Mouse (Mus musculus): ENCODE measurements at regions not wholly inside any gene's neighbourhood (a gene's known extent, or its start where the extent isn't known, plus 50 kb on each side); places are given as distances from the start of the nearest gene placed in this dataset.

DNA sequence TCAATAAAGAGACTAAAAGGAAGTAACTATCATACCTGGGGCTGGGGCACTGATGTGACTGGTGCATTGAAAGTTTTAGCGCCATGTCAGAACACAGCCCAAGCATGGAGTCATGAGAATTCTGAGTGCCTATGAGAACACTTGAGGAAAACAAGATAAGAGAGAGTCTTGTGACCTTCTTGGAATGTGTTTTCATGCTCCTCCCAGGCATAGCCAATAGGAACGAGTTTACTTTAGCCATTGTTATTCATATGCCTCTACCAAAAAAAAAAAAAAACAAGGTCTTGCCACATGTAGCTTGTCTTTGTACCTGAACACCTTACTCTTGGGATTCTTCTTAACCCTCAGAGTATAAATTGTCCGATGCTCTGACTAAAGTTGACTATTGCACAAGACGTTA, 214.6 kb upstream of the Atp2b1 start:
- in situ Hi-C loops (cut with MboI; ENCODE audit: low sequenced_read_pairs) = no loop called here

DNA sequence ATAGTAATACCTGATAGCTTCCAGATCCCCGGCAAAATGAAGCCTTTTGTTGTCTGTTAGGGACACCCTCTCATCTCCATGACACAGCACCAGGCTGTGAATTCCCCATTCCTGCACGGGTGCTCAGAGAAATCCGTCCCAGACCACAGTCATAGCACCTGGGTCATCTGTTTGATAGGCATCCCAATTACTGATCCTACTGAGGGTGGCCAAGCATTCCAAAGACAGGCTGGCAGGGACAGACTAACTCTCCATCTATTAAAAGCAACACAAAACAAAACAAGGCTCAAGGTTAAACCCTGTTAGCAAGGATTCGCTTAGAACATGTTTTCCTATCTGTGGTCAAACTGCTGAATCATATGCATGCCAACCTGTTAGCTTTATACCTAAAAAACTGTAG, 213.8 kb upstream of the Atp2b1 start:
- in situ Hi-C loops (cut with MboI; ENCODE audit: low sequenced_read_pairs) = no loop called here

DNA sequence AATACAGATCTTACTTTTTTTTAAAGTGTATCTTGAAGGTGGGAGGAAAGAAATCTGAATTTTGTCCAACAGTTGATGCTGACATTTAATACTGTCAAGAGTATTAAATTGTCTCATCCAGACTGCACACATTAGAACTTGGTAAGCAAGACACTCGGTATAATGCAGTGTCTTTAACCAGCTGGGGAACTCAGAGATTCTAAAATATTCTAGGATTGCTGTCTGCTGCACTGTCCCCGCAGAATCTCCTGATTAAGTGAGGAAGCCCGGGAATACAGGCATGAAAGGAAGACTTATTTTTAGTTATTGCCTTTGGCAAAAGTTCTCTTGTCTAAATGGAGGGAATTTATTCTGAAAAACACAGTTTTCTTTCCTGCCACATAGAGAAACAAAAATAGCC, 212.9 kb upstream of the Atp2b1 start:
- in situ Hi-C loops (cut with MboI; ENCODE audit: low sequenced_read_pairs) = no loop called here

DNA sequence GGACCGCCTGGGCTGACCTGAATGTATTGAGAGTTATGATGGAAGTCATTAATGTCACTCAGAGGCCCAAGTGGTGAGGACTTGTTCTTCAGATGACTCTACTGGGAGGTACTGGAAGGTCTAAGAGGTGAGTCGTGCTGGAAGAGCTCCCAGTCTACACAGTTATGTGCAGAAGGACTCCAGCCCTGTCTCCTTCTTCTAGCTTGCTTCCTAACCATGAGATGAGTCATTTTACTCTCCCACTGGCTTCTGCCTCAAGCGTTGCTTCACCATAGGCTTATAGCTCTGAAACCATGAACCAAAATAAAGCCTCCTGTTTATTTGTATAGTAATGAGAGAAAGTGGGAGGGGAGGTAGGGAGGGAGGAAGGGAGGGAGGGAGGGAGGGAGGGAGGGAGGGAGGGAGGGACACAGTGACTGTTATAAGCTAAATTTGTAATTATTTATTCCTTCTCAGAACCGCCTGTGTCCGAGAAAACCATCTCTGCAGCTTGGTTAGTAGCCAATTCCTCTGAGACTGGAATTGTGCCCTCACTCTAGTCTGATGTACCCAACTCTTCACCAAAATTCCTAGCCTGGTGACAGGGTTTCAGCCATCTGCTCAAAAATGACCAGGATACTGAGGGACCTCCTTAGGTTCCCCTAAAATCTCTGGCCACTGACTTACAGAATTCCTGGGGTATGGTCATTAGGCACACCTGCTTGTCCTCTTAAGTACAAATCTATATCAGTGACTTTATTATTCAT, 211.6 kb upstream of the Atp2b1 start:
- in situ Hi-C loops (cut with MboI; ENCODE audit: low sequenced_read_pairs) = no loop called here

DNA sequence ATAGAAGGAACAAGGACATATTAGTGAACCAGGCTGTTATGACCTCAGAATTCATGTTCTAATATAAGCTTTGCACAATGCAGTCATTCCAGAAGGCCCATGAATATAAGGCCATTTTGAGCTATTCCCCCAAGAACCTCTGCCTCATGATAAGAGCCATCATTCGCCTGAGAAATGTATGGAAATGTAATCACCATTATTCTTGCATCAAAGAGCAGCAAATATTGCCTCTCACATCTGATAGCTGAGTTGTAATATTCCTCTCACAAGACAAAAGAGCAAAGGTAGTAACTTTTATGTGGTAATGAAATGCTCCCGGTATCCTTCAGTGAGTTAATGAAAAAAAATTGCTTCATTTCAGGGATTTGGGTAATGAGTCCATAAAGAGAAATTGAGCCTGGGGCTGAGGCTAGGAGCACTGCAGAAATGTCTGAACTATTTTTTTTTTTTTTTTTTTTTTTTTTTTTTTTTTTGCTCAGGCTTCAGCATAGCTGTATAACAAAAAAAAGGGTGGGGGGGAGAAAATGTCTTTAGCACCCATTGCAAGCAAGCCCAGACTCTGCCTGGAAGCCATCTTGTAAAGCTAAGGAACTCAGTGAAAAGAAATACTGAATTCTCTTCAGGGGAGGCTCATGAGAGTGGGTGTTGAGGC, 210.4 kb upstream of the Atp2b1 start:
- in situ Hi-C loops (cut with MboI; ENCODE audit: low sequenced_read_pairs) = no loop called here

DNA sequence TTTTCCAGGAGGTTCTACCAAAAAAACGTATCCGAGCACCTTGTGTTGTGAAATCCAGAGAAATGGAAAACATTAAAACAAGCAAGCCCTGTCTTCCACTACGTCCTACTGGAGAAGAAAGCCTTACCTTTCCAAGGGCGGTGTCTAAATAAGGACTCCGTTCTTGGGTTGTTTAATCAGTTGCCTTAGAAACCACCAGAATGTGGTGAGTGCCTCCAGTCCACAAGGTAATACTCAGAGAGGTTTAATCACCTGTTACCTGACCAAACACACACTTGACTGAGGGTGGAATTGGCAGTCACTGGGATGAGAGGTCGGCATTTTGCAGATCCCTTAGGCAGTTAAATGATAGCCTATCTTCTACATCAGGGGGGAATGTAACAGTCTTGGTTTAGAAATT, 209.6 kb upstream of the Atp2b1 start:
- in situ Hi-C loops (cut with MboI; ENCODE audit: low sequenced_read_pairs) = no loop called here

DNA sequence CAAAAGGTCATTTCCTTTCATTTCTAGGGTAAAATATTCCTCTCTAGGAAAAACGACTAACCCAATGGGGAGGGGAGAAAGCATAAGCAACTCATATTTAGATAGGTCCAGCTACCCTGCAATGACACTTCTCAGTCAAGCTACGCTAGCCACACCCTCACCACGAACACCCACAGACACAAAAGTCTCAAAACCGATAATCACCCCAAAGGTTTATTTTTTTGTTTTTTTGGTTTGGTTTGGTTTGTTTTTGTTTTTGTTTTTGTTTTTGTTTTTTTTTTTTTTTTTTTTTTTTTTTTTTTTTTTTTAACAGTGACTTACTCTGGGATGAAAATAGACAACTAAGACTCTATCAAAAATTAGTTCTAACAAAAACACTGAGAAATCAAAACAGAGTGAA, 196.3 kb upstream of the Atp2b1 start:
- in situ Hi-C loops (cut with MboI; ENCODE audit: low sequenced_read_pairs) = no loop called here

DNA sequence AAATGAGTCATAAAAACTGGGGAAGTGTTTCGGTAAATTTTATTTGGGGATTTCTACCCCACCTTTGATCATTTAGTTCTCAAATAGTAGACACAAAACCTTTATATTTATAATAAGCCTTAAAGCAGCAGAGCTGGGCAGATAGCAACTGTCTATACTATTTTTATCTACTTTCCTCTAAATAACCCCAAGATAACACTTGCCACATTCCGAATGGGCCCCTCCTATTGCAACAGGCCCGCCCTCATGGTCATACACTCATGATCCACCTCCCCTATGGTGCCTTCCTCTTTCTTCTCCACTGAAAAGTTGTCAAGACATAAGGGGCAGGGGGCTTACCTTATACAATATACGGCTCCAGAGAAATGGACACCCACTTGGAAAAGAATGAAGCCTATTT, 195.5 kb upstream of the Atp2b1 start:
- in situ Hi-C loops (cut with MboI; ENCODE audit: low sequenced_read_pairs) = no loop called here

DNA sequence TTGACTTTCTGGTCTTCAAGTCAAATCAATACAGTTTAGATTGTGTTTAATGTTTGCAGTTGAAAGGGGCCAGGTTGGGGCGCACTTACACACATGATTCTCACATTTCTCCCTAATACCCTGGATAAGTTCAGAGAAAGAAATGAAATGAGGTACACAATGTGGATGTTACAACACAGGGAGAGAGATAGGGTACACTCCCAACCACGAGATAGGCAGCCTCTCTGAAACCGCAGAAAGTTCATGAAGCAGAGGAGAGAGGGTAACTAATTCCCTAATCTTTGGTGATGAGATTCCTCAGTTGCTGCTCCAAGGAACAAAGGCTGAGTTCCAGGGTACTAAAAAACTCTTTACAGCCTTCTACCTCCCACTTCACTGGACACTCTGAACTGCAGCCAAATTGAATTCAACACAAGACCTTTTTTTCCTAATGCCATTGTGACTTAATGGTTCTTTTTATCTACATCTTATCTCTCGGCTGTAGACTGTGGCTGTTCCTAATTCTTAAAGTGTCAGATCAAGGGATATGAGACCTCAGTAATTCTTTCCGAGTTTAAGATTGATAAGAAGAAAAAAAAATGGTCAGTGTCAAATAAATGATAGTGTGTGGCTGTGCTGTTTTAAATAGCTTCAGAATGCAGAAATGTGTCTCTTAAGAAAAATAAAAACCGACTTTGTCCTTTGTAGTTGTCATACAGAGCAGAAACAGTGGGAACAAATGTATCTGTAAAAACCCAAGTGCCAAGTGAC, 193.8 kb upstream of the Atp2b1 start:
- in situ Hi-C loops (cut with MboI; ENCODE audit: low sequenced_read_pairs) = no loop called here

DNA sequence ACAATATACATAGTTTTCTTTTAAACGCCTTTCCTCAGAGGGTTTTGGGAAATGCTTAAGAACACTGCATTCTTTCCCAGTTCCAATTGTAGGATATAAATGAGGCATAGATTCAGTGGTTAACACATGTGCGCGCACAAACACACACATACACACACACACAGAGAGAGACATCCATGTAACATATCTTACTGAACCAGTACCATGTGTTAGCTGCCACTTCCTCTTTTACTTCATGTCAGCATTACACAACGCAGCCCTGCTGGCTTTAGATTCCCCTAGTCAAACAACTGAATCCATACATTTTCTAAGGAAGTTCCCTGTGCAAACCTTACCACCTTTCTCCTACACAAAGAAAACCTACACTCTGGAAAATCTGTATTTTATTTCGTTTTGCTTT, 189.1 kb upstream of the Atp2b1 start:
- in situ Hi-C loops (cut with MboI; ENCODE audit: low sequenced_read_pairs) = no loop called here

DNA sequence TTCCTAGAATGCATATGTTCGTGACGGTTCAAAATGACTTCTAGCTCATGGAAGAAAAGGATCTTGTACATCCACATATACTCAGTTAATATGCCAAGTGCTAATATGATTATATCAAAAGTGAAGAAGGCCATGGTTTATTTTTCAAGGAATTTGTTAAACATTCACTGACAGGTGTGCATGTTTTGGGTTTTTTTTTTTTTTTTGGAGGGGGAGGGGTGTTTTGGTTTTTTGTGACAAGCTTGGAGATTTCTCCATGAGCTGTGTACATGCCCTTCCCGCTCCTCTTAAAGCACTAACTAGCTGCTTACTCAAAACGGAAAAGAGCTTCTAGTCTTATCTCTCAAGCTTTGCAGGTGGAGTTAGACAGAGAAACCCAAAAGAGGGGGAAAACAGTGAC, 187.1 kb upstream of the Atp2b1 start:
- in situ Hi-C loops (cut with MboI; ENCODE audit: low sequenced_read_pairs) = no loop called here

DNA sequence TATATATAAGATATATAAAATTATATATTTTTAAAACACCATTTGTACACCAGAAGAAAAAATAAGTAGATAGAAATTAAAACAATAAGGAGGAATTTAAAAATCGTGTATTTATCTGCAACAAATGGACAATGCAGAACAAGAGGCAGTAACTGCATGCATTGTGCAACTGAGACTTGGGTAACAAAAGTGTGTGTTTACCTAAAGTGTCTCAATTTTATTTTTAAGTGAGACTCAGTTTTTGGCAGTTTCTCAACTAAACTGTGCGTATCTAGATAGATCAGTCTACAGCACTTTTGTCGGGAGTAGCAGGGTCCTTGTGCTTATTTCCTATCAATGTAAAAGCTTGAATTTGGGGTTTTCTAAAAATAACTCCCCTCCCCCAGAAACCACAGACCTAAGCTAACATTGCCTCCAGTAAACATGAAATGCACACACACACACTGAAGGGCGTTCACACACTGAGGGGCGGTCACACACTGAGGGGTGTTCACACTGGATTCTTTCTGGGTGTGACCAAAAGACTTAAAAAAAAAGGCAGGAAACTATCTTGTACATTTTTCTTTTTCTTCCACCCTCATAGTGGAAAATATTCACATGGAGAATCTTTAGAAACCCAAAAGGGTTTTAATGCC, 185.7 kb upstream of the Atp2b1 start:
- in situ Hi-C loops (cut with MboI; ENCODE audit: low sequenced_read_pairs) = no loop called here

DNA sequence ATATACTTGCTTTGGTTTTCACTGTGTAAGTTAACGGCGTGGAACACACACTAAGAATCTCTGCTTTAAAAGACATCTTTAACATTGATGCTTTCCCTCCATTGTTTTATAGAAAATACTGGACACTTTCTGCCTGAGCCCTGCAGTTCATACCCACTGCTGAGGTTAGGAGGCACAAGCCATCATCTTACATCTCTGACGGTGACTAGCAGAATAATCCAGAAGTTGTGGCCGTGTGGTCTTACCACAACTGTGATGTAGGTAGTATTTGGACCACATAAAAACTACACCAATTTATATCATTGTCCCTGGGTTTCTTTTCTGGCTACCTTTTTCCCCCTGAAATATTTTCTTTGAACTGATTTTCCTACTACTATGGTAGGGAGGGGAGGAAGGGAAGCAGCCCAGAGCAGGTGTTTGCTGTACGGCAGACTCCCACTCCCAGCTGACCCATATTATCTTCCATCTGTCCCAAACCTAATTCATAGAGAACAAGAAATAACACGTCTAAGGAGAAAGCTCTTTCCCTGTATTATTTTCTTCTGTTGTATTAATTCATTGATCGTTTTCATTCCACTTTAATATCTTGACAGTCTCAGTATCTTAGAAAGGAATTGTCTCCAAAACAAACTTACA, 180.1 kb upstream of the Atp2b1 start:
- in situ Hi-C loops (cut with MboI; ENCODE audit: low sequenced_read_pairs) = no loop called here

DNA sequence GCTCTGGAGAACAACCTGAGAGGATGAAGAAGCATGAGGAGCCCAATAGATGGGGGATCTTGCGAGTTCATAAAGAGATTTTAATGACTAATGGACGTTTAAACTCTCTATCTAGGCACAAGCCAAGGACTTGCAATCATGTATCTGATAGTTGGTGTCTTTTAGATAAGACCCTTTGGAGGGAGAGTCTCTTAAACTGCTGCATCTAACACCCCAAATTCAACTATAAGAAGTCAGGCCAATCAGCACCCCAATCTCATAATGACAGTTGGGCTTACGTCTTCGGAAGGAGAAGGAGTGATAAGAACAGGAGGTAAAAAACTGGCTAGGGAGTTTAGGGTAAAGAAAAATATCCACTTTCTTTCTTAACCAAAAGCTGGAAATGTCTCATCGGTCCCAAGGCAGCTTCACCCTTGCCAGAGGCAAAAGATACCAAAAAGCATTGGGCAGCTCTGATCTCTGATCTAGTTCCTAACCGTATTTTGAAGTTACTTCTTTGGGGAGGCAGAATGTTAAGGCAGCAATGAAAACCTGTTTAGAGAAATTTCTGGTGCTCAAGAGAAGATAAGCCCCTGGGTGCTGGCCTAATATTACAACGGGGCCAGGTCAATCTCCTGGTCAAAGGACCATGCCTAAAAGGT, 173.6 kb upstream of the Atp2b1 start:
- in situ Hi-C loops (cut with MboI; ENCODE audit: low sequenced_read_pairs) = no loop called here

DNA sequence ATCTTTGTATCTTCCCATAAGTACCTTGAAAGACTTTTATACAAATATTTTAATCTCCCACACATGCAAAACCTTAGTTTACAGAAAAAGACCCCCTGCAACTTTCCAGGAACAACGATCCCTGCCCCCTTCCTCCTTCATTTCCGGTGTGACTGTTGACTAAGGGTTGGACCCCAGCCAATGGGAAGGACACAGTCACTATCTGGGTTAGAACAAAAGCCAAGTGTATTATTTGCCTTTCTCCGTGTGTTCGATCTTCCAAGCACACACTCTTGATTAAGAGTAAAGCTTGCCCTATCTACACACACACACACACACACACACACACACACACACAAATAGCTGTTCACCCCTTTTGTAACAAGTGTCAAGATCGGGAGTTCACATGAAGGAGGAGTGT, 172.8 kb upstream of the Atp2b1 start:
- in situ Hi-C loops (cut with MboI; ENCODE audit: low sequenced_read_pairs) = no loop called here

DNA sequence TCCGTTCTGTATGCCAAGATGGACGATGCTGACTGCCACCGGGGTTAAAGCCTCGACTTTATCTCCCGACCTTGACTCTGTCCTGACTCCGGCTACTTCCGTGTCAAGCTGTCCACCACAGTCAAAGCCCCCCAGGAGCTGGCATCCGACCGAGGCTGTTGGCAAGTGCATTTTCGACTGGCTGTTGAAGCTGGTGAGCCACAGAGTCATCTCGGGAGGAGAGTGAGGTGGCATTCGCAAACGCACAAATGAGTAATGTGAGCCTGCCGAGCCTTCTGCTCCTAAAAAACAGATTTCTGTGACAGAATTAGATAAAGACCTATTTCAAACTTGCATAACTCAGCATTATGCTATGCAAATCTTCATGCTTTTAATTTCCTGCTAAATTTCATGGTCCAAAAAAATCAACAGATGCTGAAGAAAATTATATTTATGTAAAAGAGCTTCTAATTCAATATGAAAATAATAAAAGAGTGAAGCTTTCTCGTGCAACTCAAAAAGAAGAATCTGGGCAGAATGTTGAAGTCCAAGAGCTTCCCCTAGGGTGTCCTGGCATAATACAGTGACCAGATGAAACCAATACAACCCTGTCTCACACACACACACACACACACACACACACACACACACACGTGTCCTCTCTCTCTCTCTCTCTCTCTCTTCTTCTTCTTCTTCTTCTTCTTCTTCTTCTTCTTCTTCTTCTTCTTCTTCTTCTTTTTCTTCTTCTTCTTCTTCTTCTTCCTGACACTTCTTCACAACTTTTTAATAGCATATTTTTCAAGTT, 171.2 kb upstream of the Atp2b1 start:
- in situ Hi-C loops (cut with MboI; ENCODE audit: low sequenced_read_pairs) = no loop called here

DNA sequence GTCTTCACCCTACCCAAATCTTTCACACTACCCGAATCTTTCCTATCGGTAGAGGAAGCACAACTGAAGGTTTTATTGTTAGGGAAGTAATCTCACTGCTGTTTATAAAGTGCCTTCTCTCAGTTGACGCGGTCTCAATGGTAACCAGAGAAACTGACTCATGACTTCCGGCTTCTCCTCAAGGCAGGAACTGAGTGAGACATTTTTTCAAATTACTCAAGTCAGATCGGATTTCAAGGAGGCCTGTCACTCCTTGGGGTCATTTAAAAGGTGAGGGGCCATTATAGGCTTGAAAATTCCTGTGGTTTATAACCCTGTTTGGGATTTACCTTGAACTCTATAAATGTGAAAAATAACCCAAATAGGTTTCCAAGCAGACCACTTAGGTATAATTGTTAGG, 170.0 kb upstream of the Atp2b1 start:
- in situ Hi-C loops (cut with MboI; ENCODE audit: low sequenced_read_pairs) = no loop called here

DNA sequence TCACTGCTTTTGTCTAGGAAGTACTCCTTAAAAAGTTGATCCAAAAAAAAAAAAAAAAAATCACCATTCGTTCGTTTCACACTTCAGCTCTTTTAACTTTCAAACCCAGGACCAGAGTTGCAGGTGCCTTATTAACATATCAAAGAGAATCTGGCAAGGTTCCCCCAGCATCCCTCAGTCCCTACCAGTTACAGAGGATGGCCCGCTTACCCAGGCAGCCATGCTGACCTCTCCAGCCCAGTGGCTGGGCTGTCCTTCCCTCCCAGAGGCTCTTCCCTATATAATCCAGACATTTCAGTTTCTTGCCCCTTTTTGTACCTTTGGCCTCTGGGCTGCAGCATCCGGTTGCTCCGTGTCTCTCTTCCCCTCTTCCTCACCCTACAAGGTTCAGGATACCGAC, 169.5 kb upstream of the Atp2b1 start:
- in situ Hi-C loops (cut with MboI; ENCODE audit: low sequenced_read_pairs) = no loop called here

DNA sequence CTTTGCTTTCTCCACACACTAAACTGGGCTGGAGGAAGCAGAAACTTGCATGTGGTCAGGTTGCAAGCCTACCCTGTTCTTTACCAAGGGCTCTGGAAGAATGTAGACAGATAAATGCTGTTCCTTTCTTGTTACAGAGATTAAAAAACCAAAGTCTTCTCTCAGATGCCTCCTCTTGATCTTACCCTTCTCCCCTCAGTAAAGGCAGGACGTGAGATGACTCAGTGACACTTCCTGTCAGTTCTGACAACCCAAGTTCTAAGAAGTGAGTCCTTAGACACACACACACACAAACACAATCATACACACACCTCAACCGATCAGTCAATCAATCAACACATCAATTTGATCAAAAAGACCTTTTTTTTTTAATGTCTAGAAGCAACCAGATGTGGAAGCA, 168.8 kb upstream of the Atp2b1 start:
- in situ Hi-C loops (cut with MboI; ENCODE audit: low sequenced_read_pairs) = no loop called here

DNA sequence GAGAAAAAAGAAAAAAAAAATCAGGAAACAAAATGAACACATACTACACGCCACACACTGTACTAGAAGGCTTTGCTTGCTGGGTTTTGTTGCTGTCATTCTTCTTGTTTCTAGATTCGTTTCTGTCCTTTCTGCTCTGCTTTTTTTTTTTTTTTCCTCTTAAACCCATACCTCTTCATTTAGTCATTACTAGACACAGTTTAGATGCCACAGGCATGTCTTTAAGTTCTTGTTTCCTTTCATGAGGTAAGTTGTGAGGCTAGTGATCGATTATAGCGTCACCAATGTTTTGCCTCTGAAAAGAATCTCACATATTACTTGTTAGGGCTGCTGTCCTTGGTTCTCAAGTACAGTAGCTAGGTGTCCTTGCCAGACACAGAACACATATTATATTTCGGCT, 168.3 kb upstream of the Atp2b1 start:
- in situ Hi-C loops (cut with MboI; ENCODE audit: low sequenced_read_pairs) = no loop called here
